Mouse (Mus musculus): ENCODE measurements around the gene Dnajc3. TPM values are rescaled to one million over a fixed set of nuclear protein-coding genes. Genes with fewer than 3 reads are reported as not detected.

Dnajc3 gene
- polyA plus RNA-seq, 1 experiment = 11.0 TPM

DNA sequence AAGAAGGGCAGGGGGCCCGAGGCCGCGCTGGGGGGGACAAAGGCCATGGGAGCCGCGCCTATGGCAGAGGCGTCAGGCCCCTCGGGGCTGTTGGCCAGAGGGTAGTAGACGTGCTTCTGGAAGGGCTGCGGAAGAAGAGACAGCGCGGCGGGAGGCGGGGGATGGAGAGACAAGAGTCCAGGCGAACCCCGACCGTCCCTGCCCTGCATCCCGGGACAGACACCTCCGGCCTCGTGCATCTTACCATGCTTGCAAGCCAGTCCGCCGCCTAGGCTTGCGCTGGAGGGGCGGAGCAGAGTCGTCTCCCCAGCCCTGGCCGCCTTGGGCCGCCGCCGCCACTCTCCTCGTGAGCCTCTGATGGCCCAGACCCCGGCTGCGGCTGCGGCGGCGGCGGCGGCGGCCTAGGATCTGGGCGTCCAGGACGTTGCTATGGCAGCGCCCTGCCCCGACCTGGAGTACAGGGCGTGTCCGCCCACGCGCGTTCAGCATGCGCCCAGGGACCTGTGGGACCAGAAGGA lies 15.1 kb upstream of the Dnajc3 start:
- WGBS = 8% methylated on average over 47 of the region's 47 CpGs
- H3K27ac ChIP-seq (ENCODE audit: control insufficient read depth, insufficient read depth, low read depth, low read length, poor library complexity) = no peak overlapping the region; the same call in 1 of the 2 replicates
- no peak overlapping the region for H3K4me3 ChIP-seq (replicated peaks; ENCODE audit: control insufficient read depth, low read depth, low read length)
- no peak for TF ChIP-seq CTCF (IDR thresholded peaks at IDR 0.05; ENCODE audit: control insufficient read depth, insufficient read depth, low read length)
- TF ChIP-seq POLR2A (IDR thresholded peaks at IDR 0.05; ENCODE audit: borderline replicate concordance, control insufficient read depth, low read depth, low read length) = no peak
- no peaks in the 10 kb centered on the region; the same call in 1 of the 2 replicates for H3K4me1 ChIP-seq (ENCODE audit: control insufficient read depth, insufficient read depth, low read length)

DNA sequence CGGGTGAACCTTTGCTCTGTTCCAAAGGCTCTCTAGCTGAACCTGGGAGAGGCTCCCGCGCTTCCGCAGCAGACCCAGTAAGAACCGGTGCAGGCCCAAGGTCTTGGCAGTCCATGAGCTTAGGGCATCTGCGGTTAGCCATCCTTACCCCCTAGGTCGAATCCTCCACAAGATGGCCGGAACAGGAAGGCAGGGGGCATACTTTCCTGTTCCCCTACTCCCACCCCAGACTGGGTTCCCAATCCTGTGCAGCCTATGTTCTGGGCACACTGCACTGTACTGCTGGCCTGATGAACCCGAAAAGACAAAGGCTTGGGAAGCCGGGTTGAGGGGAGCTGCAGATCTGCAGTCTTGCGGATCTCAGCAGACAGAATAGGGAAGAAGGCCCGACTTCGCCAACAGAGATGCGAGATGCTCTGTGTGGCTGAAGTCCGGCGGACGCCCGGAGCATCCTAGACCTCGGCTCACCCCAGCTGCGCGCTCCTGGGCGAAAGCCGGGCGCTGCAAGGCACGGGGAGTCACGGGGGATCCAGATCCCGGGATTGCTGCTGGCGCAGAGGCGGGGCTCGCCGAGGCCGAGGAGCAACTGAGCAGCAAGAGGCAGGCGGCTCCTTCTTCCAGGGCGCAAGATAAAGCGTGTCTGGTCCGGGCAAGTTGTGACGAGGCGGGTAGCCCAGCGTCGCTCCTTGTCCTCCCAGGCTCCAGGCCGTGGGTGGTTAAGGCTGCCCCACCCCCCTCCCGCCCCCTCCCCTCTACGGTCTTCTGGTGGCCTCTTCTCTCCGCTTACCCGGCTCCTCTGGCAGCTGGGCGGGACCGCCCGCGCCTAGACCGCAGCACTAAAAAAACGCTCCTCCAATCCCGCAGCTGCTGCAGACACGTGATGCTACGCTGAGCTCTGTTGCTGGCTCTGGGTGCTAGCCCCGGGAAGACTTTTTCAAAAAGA lies 12.8 kb upstream of the Dnajc3 start, which contains the start of gene Dzip1:
Gene Dzip1 (minus strand): TSS at position 788 of the 943 bp plus-strand sequence.
- peaks cover 3% of the 10 kb centered on the region for H3K4me1 ChIP-seq (ENCODE audit: control insufficient read depth, insufficient read depth, low read length)
- TF ChIP-seq CTCF (IDR thresholded peaks at IDR 0.05; ENCODE audit: control insufficient read depth, insufficient read depth, low read length) (no peak), POLR2A (IDR thresholded peaks at IDR 0.05; ENCODE audit: borderline replicate concordance, control insufficient read depth, low read depth, low read length) (no peak)
- WGBS = 3% methylated on average over 55 of the region's 55 CpGs
- H3K27ac ChIP-seq (ENCODE audit: control insufficient read depth, insufficient read depth, low read depth, low read length, poor library complexity) = no peak within 1 kb of the TSS; the same call in 1 of the 2 replicates
- H3K4me3 ChIP-seq (replicated peaks; ENCODE audit: control insufficient read depth, low read depth, low read length) = peak within 1 kb of the TSS; percentile 21

- 79% methylated on average over 3 of the region's 3 CpGs for WGBS
- TF ChIP-seq CTCF (IDR thresholded peaks at IDR 0.05; ENCODE audit: control insufficient read depth, insufficient read depth, low read length) (no peak), POLR2A (IDR thresholded peaks at IDR 0.05; ENCODE audit: borderline replicate concordance, control insufficient read depth, low read depth, low read length) (no peak)
- H3K4me1 ChIP-seq (ENCODE audit: control insufficient read depth, insufficient read depth, low read length) = peaks cover 5% of the 10 kb centered on the region
- H3K4me3 ChIP-seq (replicated peaks; ENCODE audit: control insufficient read depth, low read depth, low read length) = no peak overlapping the region
- no peak overlapping the region for H3K27ac ChIP-seq (ENCODE audit: control insufficient read depth, insufficient read depth, low read depth, low read length, poor library complexity)
Observed at GRCm38 (mm10) chr14:118928565-118928964, 9.2 kb upstream of the Dnajc3 start.

GRCm38 (mm10) chr14:118929779-118930178 lies 8.0 kb upstream of the Dnajc3 start:
- Histone ChIP-seq H3K4me3 (replicated peaks; ENCODE audit: control insufficient read depth, low read depth, low read length) (no peak overlapping the region), H3K27ac (ENCODE audit: control insufficient read depth, insufficient read depth, low read depth, low read length, poor library complexity) (no peak overlapping the region), H3K4me1 (ENCODE audit: control insufficient read depth, insufficient read depth, low read length) (peaks cover 5% of the 10 kb centered on the region)
- TF ChIP-seq CTCF (IDR thresholded peaks at IDR 0.05; ENCODE audit: control insufficient read depth, insufficient read depth, low read length) = no peak
- no peak for TF ChIP-seq POLR2A (IDR thresholded peaks at IDR 0.05; ENCODE audit: borderline replicate concordance, control insufficient read depth, low read depth, low read length)
- 6% methylated on average over 2 of the region's 2 CpGs for WGBS

DNA sequence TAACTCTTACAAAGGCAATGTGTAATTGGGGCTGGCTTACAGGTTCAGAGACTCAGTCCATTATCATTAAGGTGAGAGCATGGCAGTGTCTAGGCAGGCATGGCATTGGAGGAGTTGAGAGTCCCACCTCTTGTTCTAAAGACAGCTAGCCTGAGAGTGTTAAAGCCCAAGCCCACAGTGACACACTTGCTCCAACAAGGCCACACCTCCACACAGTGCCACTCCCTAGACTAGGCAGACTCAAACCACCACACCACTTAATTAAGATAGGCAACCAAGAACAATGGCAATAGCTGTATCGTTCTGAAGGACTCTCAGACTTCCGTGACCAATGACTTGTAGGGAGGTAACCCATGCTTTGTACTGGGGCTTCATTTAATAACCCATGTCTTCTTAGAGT lies 7.0 kb upstream of the Dnajc3 start:
- TF ChIP-seq POLR2A (IDR thresholded peaks at IDR 0.05; ENCODE audit: borderline replicate concordance, control insufficient read depth, low read depth, low read length) (no peak), CTCF (IDR thresholded peaks at IDR 0.05; ENCODE audit: control insufficient read depth, insufficient read depth, low read length) (no peak)

DNA sequence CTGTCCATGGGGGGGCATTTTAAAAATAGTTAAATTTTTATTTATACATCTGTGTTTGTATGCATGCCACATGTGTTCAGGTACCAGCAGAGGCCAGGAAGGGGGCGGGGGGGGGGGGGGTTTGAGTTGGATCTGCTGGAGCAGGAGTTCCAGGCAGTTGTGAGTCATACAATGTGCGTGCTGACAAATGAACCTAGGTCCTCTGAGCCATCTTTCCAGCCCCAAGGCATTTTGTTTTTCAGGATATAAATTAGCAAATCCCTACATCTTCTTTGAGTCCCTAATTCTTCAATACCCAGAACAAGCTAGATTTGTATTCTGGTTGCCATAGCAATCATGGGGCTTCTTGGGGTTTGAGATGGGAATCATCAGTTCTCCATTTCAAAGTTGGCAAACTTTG lies 6.6 kb upstream of the Dnajc3 start:
- TF ChIP-seq CTCF (IDR thresholded peaks at IDR 0.05; ENCODE audit: control insufficient read depth, insufficient read depth, low read length) (no peak), POLR2A (IDR thresholded peaks at IDR 0.05; ENCODE audit: borderline replicate concordance, control insufficient read depth, low read depth, low read length) (no peak)
- Histone ChIP-seq H3K4me3 (replicated peaks; ENCODE audit: control insufficient read depth, low read depth, low read length) (no peak overlapping the region), H3K4me1 (ENCODE audit: control insufficient read depth, insufficient read depth, low read length) (peaks cover 5% of the 10 kb centered on the region), H3K27ac (ENCODE audit: control insufficient read depth, insufficient read depth, low read depth, low read length, poor library complexity) (no peak overlapping the region)
- 90% methylated on average over 2 of the region's 2 CpGs for WGBS

More for the DNA sequence above, 7.0 kb upstream of the Dnajc3 start:
- no peak overlapping the region for H3K4me3 ChIP-seq (replicated peaks; ENCODE audit: control insufficient read depth, low read depth, low read length)
- H3K27ac ChIP-seq (ENCODE audit: control insufficient read depth, insufficient read depth, low read depth, low read length, poor library complexity) = no peak overlapping the region
- peaks cover 5% of the 10 kb centered on the region for H3K4me1 ChIP-seq (ENCODE audit: control insufficient read depth, insufficient read depth, low read length)
- WGBS = 58% methylated on average over 2 of the region's 2 CpGs

- Histone ChIP-seq H3K4me3 (replicated peaks; ENCODE audit: control insufficient read depth, low read depth, low read length) (no peak overlapping the region), H3K27ac (ENCODE audit: control insufficient read depth, insufficient read depth, low read depth, low read length, poor library complexity) (no peak overlapping the region), H3K4me1 (ENCODE audit: control insufficient read depth, insufficient read depth, low read length) (peaks cover 5% of the 10 kb centered on the region)
- 38% methylated on average over 8 of the region's 8 CpGs for WGBS
- TF ChIP-seq POLR2A (IDR thresholded peaks at IDR 0.05; ENCODE audit: borderline replicate concordance, control insufficient read depth, low read depth, low read length) = no peak
Observed at GRCm38 (mm10) chr14:118932956-118933355, 4.8 kb upstream of the Dnajc3 start.

GRCm38 (mm10) chr14:118934686-118935085 lies 3.1 kb upstream of the Dnajc3 start:
- 84% methylated on average over 9 of the region's 9 CpGs for WGBS
- no peak overlapping the region for H3K4me3 ChIP-seq (replicated peaks; ENCODE audit: control insufficient read depth, low read depth, low read length)
- TF ChIP-seq POLR2A (IDR thresholded peaks at IDR 0.05; ENCODE audit: borderline replicate concordance, control insufficient read depth, low read depth, low read length) = no peak
- TF ChIP-seq CTCF (IDR thresholded peaks at IDR 0.05; ENCODE audit: control insufficient read depth, insufficient read depth, low read length) = no peak
- H3K27ac ChIP-seq (ENCODE audit: control insufficient read depth, insufficient read depth, low read depth, low read length, poor library complexity) = no peak overlapping the region
- peaks cover 4% of the 10 kb centered on the region for H3K4me1 ChIP-seq (ENCODE audit: control insufficient read depth, insufficient read depth, low read length)

Measured in bone marrow, adult 2 months (tissue).